Mouse (Mus musculus) frontal cortex, postnatal 25 days (tissue): ENCODE data around the gene Itgax.
"Not testable (repeated sequence)": the region's sequence is repeated elsewhere in the genome, so short reads cannot be mapped to it uniquely, and the experiment has no call there.

Experiments used
- DNase-seq, 2 experiments: peaks; one replicate each; pipeline ENCODE4 v3.0.0; 2022; ENCODE audit warnings: low spot score in 2 of 2

The Itgax gene

GRCm38 (mm10) chr7:128158688-128159354, 29.5 kb downstream of the Itgax start:
- DNase-seq = not testable (repeated sequence)

GRCm38 (mm10) chr7:128164001-128164400, 34.7 kb downstream of the Itgax start:
- no peak for DNase-seq

GRCm38 (mm10) chr7:128166391-128166790, 37.0 kb downstream of the Itgax start:
- DNase-seq = no peak

GRCm38 (mm10) chr7:128169996-128170395, 40.6 kb downstream of the Itgax start:
- no peak for DNase-seq

- peak in 1 of 2 experiments; percentile 10 for DNase-seq
Measured at GRCm38 (mm10) chr7:128178385-128178784, 49.0 kb downstream of the Itgax start.

DNA sequence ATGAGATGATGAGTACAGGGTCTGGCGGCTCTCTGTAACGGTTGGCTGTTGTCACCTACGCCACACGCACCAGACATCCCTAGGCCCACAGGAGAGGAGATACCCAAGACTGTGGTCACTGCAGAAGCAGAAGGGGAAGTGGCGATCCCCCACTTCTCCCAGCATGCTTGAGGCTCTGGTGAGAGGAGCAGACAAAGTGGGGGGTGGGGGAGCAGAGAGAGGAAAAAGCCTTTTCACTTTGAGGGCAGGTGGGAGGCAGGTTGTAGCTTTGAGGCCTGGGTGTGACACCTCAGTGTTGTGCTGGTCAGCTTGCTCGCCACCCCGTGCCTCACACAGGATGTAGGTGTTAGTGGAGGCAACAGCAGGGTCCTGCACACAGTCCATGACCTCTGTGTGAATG, 50.8 kb downstream of the Itgax start:
- no peak for DNase-seq

GRCm38 (mm10) chr7:128180546-128180945, 51.2 kb downstream of the Itgax start:
- DNase-seq = no peak

GRCm38 (mm10) chr7:128181691-128182090, 52.3 kb downstream of the Itgax start:
- DNase-seq = no peak
